Mouse (Mus musculus) ZHBTc4 (cell line): ENCODE results near the gene Gm21936.
"Not testable (repeated sequence)": the region's sequence is repeated elsewhere in the genome, so short reads cannot be mapped to it uniquely, and the experiment has no call there.

ENCODE experiments used
- DNase-seq: peaks from one replicate; pipeline ENCODE4 v3.0.0-alpha.2; 2011; ENCODE audit warnings: low read depth, low spot score

Gene Gm21936

DNA sequence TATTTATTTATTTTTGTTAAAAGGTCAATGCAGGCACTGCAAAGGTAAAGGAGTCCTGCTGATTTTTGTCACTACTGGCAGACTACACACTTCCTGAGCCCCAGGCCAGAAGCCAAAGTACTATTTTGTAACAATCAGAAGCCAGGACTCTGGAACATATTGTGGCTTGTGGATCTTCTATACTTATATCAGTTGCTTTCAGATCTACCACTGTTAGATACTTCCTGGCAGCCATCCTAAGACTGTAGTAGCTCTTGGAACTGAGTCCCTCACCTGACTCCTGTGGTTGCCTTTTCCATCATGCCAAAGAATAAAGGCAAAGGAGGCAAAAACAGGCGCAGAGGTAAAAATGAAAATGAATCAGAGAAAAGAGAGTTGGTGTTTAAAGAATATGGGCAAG, at the start of gene Gm21936:
Gene Gm21936, plus strand, starts transcription at position 301 of the 400 bp plus-strand sequence.
- DNase-seq: not testable (repeated sequence)

DNA sequence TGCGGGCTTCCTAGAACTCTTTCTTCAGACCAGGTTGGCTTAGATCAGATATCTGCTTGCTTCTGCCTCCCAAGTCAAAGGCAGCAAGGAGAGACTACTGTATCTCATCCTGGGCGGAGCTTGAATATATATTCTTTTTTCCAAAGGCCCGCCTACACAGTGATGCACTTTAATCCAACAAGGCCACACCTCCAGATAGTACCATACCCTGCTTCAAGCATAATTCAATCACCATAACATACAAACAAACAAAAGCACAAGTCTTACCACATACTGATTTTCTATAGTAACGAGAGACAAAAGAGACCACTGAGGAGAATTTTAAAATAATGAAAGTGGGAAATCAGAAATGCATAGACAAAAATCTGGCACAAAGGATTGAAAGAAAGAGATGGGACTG, 19.7 kb upstream of the Gm21936 start, which contains the start of gene Gm21319:
Gene Gm21319, minus strand, starts transcription at position 101 of the 400 bp plus-strand sequence.
- not testable (repeated sequence) for DNase-seq

DNA sequence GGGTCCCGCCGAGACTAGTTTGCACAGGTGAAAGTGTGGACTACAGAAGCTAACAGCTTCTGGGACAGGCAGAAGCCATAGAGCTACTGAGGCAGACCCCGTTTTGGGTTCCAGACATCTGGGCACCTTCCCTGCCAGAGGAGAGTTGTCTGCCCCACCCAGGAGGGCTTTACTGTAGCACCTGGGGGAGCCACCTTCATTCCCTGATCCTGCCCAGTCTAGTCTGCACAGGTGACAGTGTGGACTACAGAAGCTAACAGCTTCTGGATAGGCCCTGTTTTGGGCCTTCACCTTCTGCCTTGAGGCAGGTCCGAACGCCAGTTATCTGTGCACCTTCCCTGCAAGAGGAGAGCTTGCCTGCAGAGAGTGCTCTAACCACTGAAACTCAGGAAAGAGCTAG, 2.7 kb downstream of the Gm21936 start:
- not testable (repeated sequence) for DNase-seq

DNA sequence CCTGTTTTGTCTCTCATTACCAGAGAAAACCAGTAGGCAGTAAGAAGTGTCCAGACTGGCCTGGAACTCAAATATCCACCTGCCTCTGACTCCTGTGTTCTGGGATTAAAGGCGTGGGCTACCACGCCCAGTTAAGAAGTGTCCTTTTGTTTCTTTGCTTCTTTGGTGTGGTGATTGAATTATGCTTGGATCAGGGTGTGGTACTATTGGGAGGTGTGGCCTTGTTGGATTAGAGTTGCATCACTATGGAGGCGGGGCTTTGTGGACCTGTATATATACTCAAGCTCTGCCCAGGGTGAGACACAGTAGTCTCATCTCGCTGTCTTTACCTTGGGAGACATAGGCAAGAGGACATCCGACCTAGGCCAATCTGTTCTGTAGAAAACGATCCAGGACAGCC, 21.0 kb downstream of the Gm21936 start, which contains the start of gene BB287469:
Gene BB287469, plus strand, starts transcription at position 301 of the 400 bp plus-strand sequence.
- DNase-seq: not testable (repeated sequence)

DNA sequence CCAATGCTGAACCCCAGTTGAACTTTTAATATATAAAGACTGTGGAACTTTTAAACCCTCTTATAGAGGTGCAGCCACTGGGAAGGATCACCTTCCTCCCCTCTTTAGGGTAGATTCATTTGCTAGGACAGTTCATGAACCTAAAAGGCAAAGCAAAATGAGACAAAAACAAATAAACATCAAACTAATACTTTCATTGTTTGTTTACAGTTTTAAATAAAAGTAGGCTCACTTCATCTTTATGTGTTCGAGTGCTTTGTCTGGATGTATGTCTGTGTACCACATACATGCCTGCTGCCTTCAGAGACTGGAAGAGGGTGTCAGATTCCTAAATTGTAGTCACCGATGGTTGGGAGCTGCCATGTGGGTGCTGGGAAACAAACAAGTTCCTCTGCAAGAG, 46.9 kb downstream of the Gm21936 start, which contains the start of gene Gm2001:
Gene Gm2001, minus strand, starts transcription at position 101 of the 400 bp plus-strand sequence.
- not testable (repeated sequence) for DNase-seq
